Mouse (Mus musculus): ENCODE measurements around the gene Mpped2.

The Mpped2 gene

GRCm38 (mm10) chr2:106705664-106706063, 12.6 kb downstream of the Mpped2 start:
- no peak for DNase-seq (ENCODE audit: low read depth, low spot score)

- no peak for DNase-seq (ENCODE audit: low read depth, low spot score)
Observed at GRCm38 (mm10) chr2:106707136-106707535, 14.1 kb downstream of the Mpped2 start.

- DNase-seq (ENCODE audit: low read depth, low spot score), result no peak
Observed at GRCm38 (mm10) chr2:106710862-106711477, 17.9 kb downstream of the Mpped2 start.

- DNase-seq (ENCODE audit: low read depth, low spot score), result no peak
Observed at GRCm38 (mm10) chr2:106711506-106711905, 18.4 kb downstream of the Mpped2 start.

GRCm38 (mm10) chr2:106713151-106713550, 20.1 kb downstream of the Mpped2 start:
- no peak for DNase-seq (ENCODE audit: low read depth, low spot score)

GRCm38 (mm10) chr2:106715674-106716364, 22.8 kb downstream of the Mpped2 start:
- no peak for DNase-seq (ENCODE audit: low read depth, low spot score)

- DNase-seq (ENCODE audit: low read depth, low spot score), result no peak
Observed at GRCm38 (mm10) chr2:106716365-106716717, 23.3 kb downstream of the Mpped2 start.

- no peak for DNase-seq (ENCODE audit: low read depth, low spot score)
Observed at GRCm38 (mm10) chr2:106718888-106719287, 25.8 kb downstream of the Mpped2 start.

GRCm38 (mm10) chr2:106719434-106719833, 26.4 kb downstream of the Mpped2 start:
- no peak for DNase-seq (ENCODE audit: low read depth, low spot score)

- no peak for DNase-seq (ENCODE audit: low read depth, low spot score)
Observed at GRCm38 (mm10) chr2:106720644-106721043, 27.6 kb downstream of the Mpped2 start.

GRCm38 (mm10) chr2:106722020-106722419, 29.0 kb downstream of the Mpped2 start:
- no peak for DNase-seq (ENCODE audit: low read depth, low spot score)

GRCm38 (mm10) chr2:106729951-106730564, 37.0 kb downstream of the Mpped2 start:
- DNase-seq (ENCODE audit: low read depth, low spot score), result no peak

GRCm38 (mm10) chr2:106730608-106731007, 37.5 kb downstream of the Mpped2 start:
- no peak for DNase-seq (ENCODE audit: low read depth, low spot score)

GRCm38 (mm10) chr2:106731478-106731877, 38.4 kb downstream of the Mpped2 start:
- no peak for DNase-seq (ENCODE audit: low read depth, low spot score)

GRCm38 (mm10) chr2:106732171-106732570, 39.1 kb downstream of the Mpped2 start:
- no peak for DNase-seq (ENCODE audit: low read depth, low spot score)

GRCm38 (mm10) chr2:106733396-106733795, 40.3 kb downstream of the Mpped2 start:
- no peak for DNase-seq (ENCODE audit: low read depth, low spot score)

- no peak for DNase-seq (ENCODE audit: low read depth, low spot score)
Observed at GRCm38 (mm10) chr2:106734004-106734403, 40.9 kb downstream of the Mpped2 start.

- no peak for DNase-seq (ENCODE audit: low read depth, low spot score)
Observed at GRCm38 (mm10) chr2:106735211-106735610, 42.1 kb downstream of the Mpped2 start.

GRCm38 (mm10) chr2:106735792-106736359, 42.8 kb downstream of the Mpped2 start:
- DNase-seq (ENCODE audit: low read depth, low spot score), result no peak

- DNase-seq (ENCODE audit: low read depth, low spot score), result no peak
Observed at GRCm38 (mm10) chr2:106738951-106739350, 45.9 kb downstream of the Mpped2 start.

- DNase-seq (ENCODE audit: low read depth, low spot score), result no peak
Observed at GRCm38 (mm10) chr2:106744086-106744485, 51.0 kb downstream of the Mpped2 start.

GRCm38 (mm10) chr2:106744601-106745000, 51.5 kb downstream of the Mpped2 start:
- DNase-seq (ENCODE audit: low read depth, low spot score), result no peak

- DNase-seq (ENCODE audit: low read depth, low spot score), result no peak
Observed at GRCm38 (mm10) chr2:106745364-106745763, 52.3 kb downstream of the Mpped2 start.

Measured in A20 (cell line).